Mouse (Mus musculus): ENCODE results near the gene Gpn1. TPM values are rescaled to one million over a fixed set of nuclear protein-coding genes. Genes with fewer than 3 reads are reported as not detected.
"Not testable (repeated sequence)": the region's sequence is repeated elsewhere in the genome, so short reads cannot be mapped to it uniquely, and the experiment has no call there.

Gene Gpn1
- polyA plus RNA-seq, 1 experiment from 2014 or later, result 67.8 TPM

GRCm38 (mm10) chr5:31527707-31528106, 33.2 kb downstream of the Gpn1 start, which contains the start of gene Supt7l:
TSS of gene Supt7l (minus strand) at chr5:31527807.
- peak within 1 kb of the TSS; percentile 60; the same call in 1 of the 2 replicates for H3K27ac ChIP-seq
- peak within 1 kb of the TSS; percentile 74 for H3K4me3 ChIP-seq (replicated peaks; ENCODE audit: low read length)
- peaks cover 27% of the 10 kb centered on the region for H3K4me1 ChIP-seq (replicated peaks; ENCODE audit: control insufficient read depth, insufficient read depth, low read length)
- not testable (repeated sequence) for DNase-seq (ENCODE audit: low spot score); ATAC-seq (ENCODE audit: low FRiP score); H3K9me3 ChIP-seq (ENCODE audit: control insufficient read depth, low read length); H3K27me3 ChIP-seq (ENCODE audit: control insufficient read depth, insufficient read depth, low read length)
- H3K36me3 ChIP-seq (replicated peaks; ENCODE audit: control insufficient read depth, insufficient read depth), result peaks cover 40% of the 10 kb centered on the region
- H3K4me2 ChIP-seq (replicated peaks), result peak within 1 kb of the TSS; percentile 95
- WGBS, result 81% methylated on average over 11 of the region's 11 CpGs
- peak within 1 kb of the TSS; percentile 75 for H3K9ac ChIP-seq

- peaks cover 27% of the 10 kb centered on the region for H3K4me1 ChIP-seq (replicated peaks; ENCODE audit: control insufficient read depth, insufficient read depth, low read length)
- no peak overlapping the region for H3K27ac ChIP-seq
- no peak overlapping the region for H3K4me3 ChIP-seq (replicated peaks; ENCODE audit: low read length)
- no peaks in the 10 kb centered on the region for H3K27me3 ChIP-seq (ENCODE audit: control insufficient read depth, insufficient read depth, low read length)
- 64% methylated on average over 2 of the region's 2 CpGs for WGBS
- no peak overlapping the region for H3K9ac ChIP-seq
- ATAC-seq (ENCODE audit: low FRiP score) (no peak), DNase-seq (ENCODE audit: low spot score) (no peak)
- peaks cover 41% of the 10 kb centered on the region for H3K36me3 ChIP-seq (replicated peaks; ENCODE audit: control insufficient read depth, insufficient read depth)
- no peaks in the 10 kb centered on the region for H3K9me3 ChIP-seq (ENCODE audit: control insufficient read depth, low read length)
- peak overlapping the region; percentile 95; the same call in 1 of the 2 replicates for H3K4me2 ChIP-seq (replicated peaks)
Measured at GRCm38 (mm10) chr5:31528560-31528959, 34.0 kb downstream of the Gpn1 start.

GRCm38 (mm10) chr5:31535228-31535627, 40.7 kb downstream of the Gpn1 start:
- H3K36me3 ChIP-seq (replicated peaks; ENCODE audit: control insufficient read depth, insufficient read depth), result peaks cover 93% of the 10 kb centered on the region
- no peak overlapping the region for H3K27ac ChIP-seq
- no peaks in the 10 kb centered on the region for H3K27me3 ChIP-seq (ENCODE audit: control insufficient read depth, insufficient read depth, low read length)
- H3K9me3 ChIP-seq (ENCODE audit: control insufficient read depth, low read length), result no peaks in the 10 kb centered on the region
- no peak overlapping the region for H3K9ac ChIP-seq
- ATAC-seq (ENCODE audit: low FRiP score), result no peak
- WGBS, result 89% methylated on average over 2 of the region's 2 CpGs
- H3K4me2 ChIP-seq (replicated peaks), result no peak overlapping the region
- no peak for DNase-seq (ENCODE audit: low spot score)
- H3K4me3 ChIP-seq (replicated peaks; ENCODE audit: low read length), result no peak overlapping the region
- H3K4me1 ChIP-seq (replicated peaks; ENCODE audit: control insufficient read depth, insufficient read depth, low read length), result no peaks in the 10 kb centered on the region

GRCm38 (mm10) chr5:31559401-31559800, 64.9 kb downstream of the Gpn1 start:
- Histone ChIP-seq H3K27ac (no peak overlapping the region), H3K4me1 (replicated peaks; ENCODE audit: control insufficient read depth, insufficient read depth, low read length) (no peaks in the 10 kb centered on the region), H3K4me3 (replicated peaks; ENCODE audit: low read length) (no peak overlapping the region), H3K36me3 (replicated peaks; ENCODE audit: control insufficient read depth, insufficient read depth) (peaks cover 53% of the 10 kb centered on the region), H3K9me3 (ENCODE audit: control insufficient read depth, low read length) (no peaks in the 10 kb centered on the region), H3K9ac (no peak overlapping the region), H3K4me2 (replicated peaks) (no peak overlapping the region), H3K27me3 (ENCODE audit: control insufficient read depth, insufficient read depth, low read length) (no peaks in the 10 kb centered on the region)
- no peak for ATAC-seq (ENCODE audit: low FRiP score)
- 29% methylated on average over 1 of the region's 1 CpGs for WGBS
- no peak for DNase-seq (ENCODE audit: low spot score)

- DNase-seq (ENCODE audit: low spot score) (no peak), ATAC-seq (ENCODE audit: low FRiP score) (no peak)
- H3K27me3 ChIP-seq (ENCODE audit: control insufficient read depth, insufficient read depth, low read length), result no peaks in the 10 kb centered on the region
- no peaks in the 10 kb centered on the region for H3K9me3 ChIP-seq (ENCODE audit: control insufficient read depth, low read length)
- no peak overlapping the region for H3K4me2 ChIP-seq (replicated peaks)
- WGBS, result 94% methylated on average over 2 of the region's 2 CpGs
- no peak overlapping the region for H3K27ac ChIP-seq
- H3K4me1 ChIP-seq (replicated peaks; ENCODE audit: control insufficient read depth, insufficient read depth, low read length), result no peaks in the 10 kb centered on the region
- H3K4me3 ChIP-seq (replicated peaks; ENCODE audit: low read length), result no peak overlapping the region
- H3K9ac ChIP-seq, result no peak overlapping the region
- H3K36me3 ChIP-seq (replicated peaks; ENCODE audit: control insufficient read depth, insufficient read depth), result peaks cover 45% of the 10 kb centered on the region
Measured at GRCm38 (mm10) chr5:31560352-31560751, 65.8 kb downstream of the Gpn1 start.

GRCm38 (mm10) chr5:31562036-31562666, 67.6 kb downstream of the Gpn1 start:
- Histone ChIP-seq H3K27ac (no peak overlapping the region), H3K4me2 (replicated peaks) (no peak overlapping the region), H3K4me3 (replicated peaks; ENCODE audit: low read length) (no peak overlapping the region), H3K36me3 (replicated peaks; ENCODE audit: control insufficient read depth, insufficient read depth) (peaks cover 31% of the 10 kb centered on the region), H3K9ac (no peak overlapping the region), H3K4me1 (replicated peaks; ENCODE audit: control insufficient read depth, insufficient read depth, low read length) (no peaks in the 10 kb centered on the region), H3K27me3 (ENCODE audit: control insufficient read depth, insufficient read depth, low read length) (no peaks in the 10 kb centered on the region), H3K9me3 (ENCODE audit: control insufficient read depth, low read length) (no peaks in the 10 kb centered on the region)
- DNase-seq (ENCODE audit: low spot score), result no peak
- no peak for ATAC-seq (ENCODE audit: low FRiP score)
- 91% methylated on average over 7 of the region's 7 CpGs for WGBS

Other genes starting within 250 kb of the Gpn1 start
- 2.9 and 4.2 TPM in 2 replicates for gene Krtcap3, start 243.1 kb upstream of the Gpn1 start, polyA plus RNA-seq (2014; fragmentation: Nextera tagmentation; extraction: Ambion mirVana)
- gene Ift172, start 203.6 kb upstream of the Gpn1 start, polyA plus RNA-seq (2014; fragmentation: Nextera tagmentation; extraction: Ambion mirVana), result 34.5 and 37.2 TPM in 2 replicates
- 98.1 and 115 TPM in 2 replicates for gene Fndc4, start 198.7 kb upstream of the Gpn1 start, polyA plus RNA-seq (2014; fragmentation: Nextera tagmentation; extraction: Ambion mirVana)
- gene Gckr, start 197.3 kb upstream of the Gpn1 start, polyA plus RNA-seq (2014; fragmentation: Nextera tagmentation; extraction: Ambion mirVana), result 0.29 TPM in 1 of 2 replicates, not detected in the other
- 98.4 and 108 TPM in 2 replicates for gene Zfp512, start 42.3 kb upstream of the Gpn1 start, polyA plus RNA-seq (2014; fragmentation: Nextera tagmentation; extraction: Ambion mirVana)
- gene 4930548H24Rik, start 9.0 kb upstream of the Gpn1 start, polyA plus RNA-seq (2014; fragmentation: Nextera tagmentation; extraction: Ambion mirVana), result not detected in 2 replicates
- 27.0 and 31.8 TPM in 2 replicates for gene Slc4a1ap, start 32.3 kb downstream of the Gpn1 start, polyA plus RNA-seq (2014; fragmentation: Nextera tagmentation; extraction: Ambion mirVana)
- 13.3 and 18.3 TPM in 2 replicates for gene Supt7l, start 33.1 kb downstream of the Gpn1 start, polyA plus RNA-seq (2014; fragmentation: Nextera tagmentation; extraction: Ambion mirVana)
- gene Mrpl33, start 102.2 kb downstream of the Gpn1 start, polyA plus RNA-seq (2014; fragmentation: Nextera tagmentation; extraction: Ambion mirVana), result 182 and 214 TPM in 2 replicates
- gene Rbks, start 202.9 kb downstream of the Gpn1 start, polyA plus RNA-seq (2014; fragmentation: Nextera tagmentation; extraction: Ambion mirVana), result 2.3 and 2.6 TPM in 2 replicates
- gene Babam2, start 202.9 kb downstream of the Gpn1 start, polyA plus RNA-seq (2014; fragmentation: Nextera tagmentation; extraction: Ambion mirVana), result 33.2 and 39.8 TPM in 2 replicates

Measured in hindbrain, embryonic 14.5 days (tissue).